Mouse (Mus musculus): ENCODE data around the gene Ptrh2. TPM values are rescaled to one million over a fixed set of nuclear protein-coding genes. Genes with fewer than 3 reads are reported as not detected.

Gene Ptrh2
- polyA plus RNA-seq, 1 experiment from 2014 or later, result 43.6 TPM

- Histone ChIP-seq H3K4me1 (ENCODE audit: control insufficient read depth, insufficient read depth, low read length) (no peaks in the 10 kb centered on the region), H3K27me3 (ENCODE audit: control insufficient read depth, insufficient read depth, low read length) (no peaks in the 10 kb centered on the region), H3K27ac (replicated peaks; ENCODE audit: low read depth, low read length) (no peak overlapping the region), H3K9ac (ENCODE audit: low read length) (no peak overlapping the region), H3K9me3 (ENCODE audit: control insufficient read depth, low read length) (no peaks in the 10 kb centered on the region), H3K36me3 (ENCODE audit: control insufficient read depth, insufficient read depth, low read length) (no peaks in the 10 kb centered on the region; the same call in 1 of the 2 replicates), H3K4me2 (ENCODE audit: low read depth, severe bottlenecking) (no peak overlapping the region), H3K4me3 (ENCODE audit: low read depth, low read length) (no peak overlapping the region)
- WGBS, result 79% methylated on average over 1 of the region's 1 CpGs
- DNase-seq (ENCODE audit: low spot score) (no peak), ATAC-seq (ENCODE audit: insufficient number of reproducible peaks, low FRiP score, low TSS enrichment, low read depth) (no peak)
Observed at GRCm38 (mm10) chr11:86649542-86649941, 34.2 kb upstream of the Ptrh2 start.

- WGBS, result 89% methylated on average over 6 of the region's 6 CpGs
Observed at GRCm38 (mm10) chr11:86650676-86651075, 33.1 kb upstream of the Ptrh2 start.

GRCm38 (mm10) chr11:86652578-86652979 is 31.2 kb upstream of the Ptrh2 start:
- Histone ChIP-seq H3K4me2 (ENCODE audit: low read depth, severe bottlenecking) (no peak overlapping the region), H3K27ac (replicated peaks; ENCODE audit: low read depth, low read length) (no peak overlapping the region), H3K36me3 (ENCODE audit: control insufficient read depth, insufficient read depth, low read length) (no peaks in the 10 kb centered on the region), H3K4me1 (ENCODE audit: control insufficient read depth, insufficient read depth, low read length) (no peaks in the 10 kb centered on the region), H3K9ac (ENCODE audit: low read length) (no peak overlapping the region), H3K9me3 (ENCODE audit: control insufficient read depth, low read length) (no peaks in the 10 kb centered on the region), H3K4me3 (ENCODE audit: low read depth, low read length) (no peak overlapping the region), H3K27me3 (ENCODE audit: control insufficient read depth, insufficient read depth, low read length) (no peaks in the 10 kb centered on the region)
- DNase-seq (ENCODE audit: low spot score), result no peak
- whole genome bisulfite sequencing, result 86% methylated on average over 4 of the region's 4 CpGs
- ATAC-seq (ENCODE audit: insufficient number of reproducible peaks, low FRiP score, low TSS enrichment, low read depth), result no peak

More at GRCm38 (mm10) chr11:86650676-86651075, 33.1 kb upstream of the Ptrh2 start:
- DNase-seq (ENCODE audit: low spot score), result no peak
- H3K4me1 ChIP-seq (ENCODE audit: control insufficient read depth, insufficient read depth, low read length), result no peaks in the 10 kb centered on the region
- no peak overlapping the region for H3K4me3 ChIP-seq (ENCODE audit: low read depth, low read length)
- H3K36me3 ChIP-seq (ENCODE audit: control insufficient read depth, insufficient read depth, low read length), result no peaks in the 10 kb centered on the region; the same call in 1 of the 2 replicates
- H3K9ac ChIP-seq (ENCODE audit: low read length), result no peak overlapping the region
- no peak for ATAC-seq (ENCODE audit: insufficient number of reproducible peaks, low FRiP score, low TSS enrichment, low read depth)
- H3K4me2 ChIP-seq (ENCODE audit: low read depth, severe bottlenecking), result no peak overlapping the region
- H3K9me3 ChIP-seq (ENCODE audit: control insufficient read depth, low read length), result no peaks in the 10 kb centered on the region
- H3K27ac ChIP-seq (replicated peaks; ENCODE audit: low read depth, low read length), result no peak overlapping the region
- H3K27me3 ChIP-seq (ENCODE audit: control insufficient read depth, insufficient read depth, low read length), result no peaks in the 10 kb centered on the region

GRCm38 (mm10) chr11:86653446-86653845 is 30.3 kb upstream of the Ptrh2 start:
- 44% methylated on average over 3 of the region's 3 CpGs for WGBS
- Histone ChIP-seq H3K4me1 (ENCODE audit: control insufficient read depth, insufficient read depth, low read length) (no peaks in the 10 kb centered on the region), H3K27me3 (ENCODE audit: control insufficient read depth, insufficient read depth, low read length) (no peaks in the 10 kb centered on the region), H3K9me3 (ENCODE audit: control insufficient read depth, low read length) (no peaks in the 10 kb centered on the region), H3K9ac (ENCODE audit: low read length) (no peak overlapping the region), H3K4me3 (ENCODE audit: low read depth, low read length) (no peak overlapping the region), H3K27ac (replicated peaks; ENCODE audit: low read depth, low read length) (no peak overlapping the region), H3K4me2 (ENCODE audit: low read depth, severe bottlenecking) (no peak overlapping the region), H3K36me3 (ENCODE audit: control insufficient read depth, insufficient read depth, low read length) (no peaks in the 10 kb centered on the region)
- DNase-seq (ENCODE audit: low spot score) (peak; percentile 41), ATAC-seq (ENCODE audit: insufficient number of reproducible peaks, low FRiP score, low TSS enrichment, low read depth) (no peak)

- no peak overlapping the region for H3K4me2 ChIP-seq (ENCODE audit: low read depth, severe bottlenecking)
- H3K9me3 ChIP-seq (ENCODE audit: control insufficient read depth, low read length), result no peaks in the 10 kb centered on the region
- H3K36me3 ChIP-seq (ENCODE audit: control insufficient read depth, insufficient read depth, low read length), result no peaks in the 10 kb centered on the region
- no peak overlapping the region for H3K9ac ChIP-seq (ENCODE audit: low read length)
- ATAC-seq (ENCODE audit: insufficient number of reproducible peaks, low FRiP score, low TSS enrichment, low read depth), result no peak
- no peak for DNase-seq (ENCODE audit: low spot score)
- no peaks in the 10 kb centered on the region for H3K27me3 ChIP-seq (ENCODE audit: control insufficient read depth, insufficient read depth, low read length)
- H3K27ac ChIP-seq (replicated peaks; ENCODE audit: low read depth, low read length), result no peak overlapping the region
- no peak overlapping the region for H3K4me3 ChIP-seq (ENCODE audit: low read depth, low read length)
- WGBS, result 93% methylated on average over 4 of the region's 4 CpGs
- no peaks in the 10 kb centered on the region for H3K4me1 ChIP-seq (ENCODE audit: control insufficient read depth, insufficient read depth, low read length)
Observed at GRCm38 (mm10) chr11:86654096-86654495, 29.7 kb upstream of the Ptrh2 start.

- Histone ChIP-seq H3K9me3 (ENCODE audit: control insufficient read depth, low read length) (no peaks in the 10 kb centered on the region), H3K4me1 (ENCODE audit: control insufficient read depth, insufficient read depth, low read length) (no peaks in the 10 kb centered on the region), H3K4me2 (ENCODE audit: low read depth, severe bottlenecking) (no peak overlapping the region), H3K9ac (ENCODE audit: low read length) (no peak overlapping the region), H3K27me3 (ENCODE audit: control insufficient read depth, insufficient read depth, low read length) (no peaks in the 10 kb centered on the region), H3K36me3 (ENCODE audit: control insufficient read depth, insufficient read depth, low read length) (no peaks in the 10 kb centered on the region), H3K4me3 (ENCODE audit: low read depth, low read length) (no peak overlapping the region), H3K27ac (replicated peaks; ENCODE audit: low read depth, low read length) (no peak overlapping the region)
- DNase-seq (ENCODE audit: low spot score) (no peak), ATAC-seq (ENCODE audit: insufficient number of reproducible peaks, low FRiP score, low TSS enrichment, low read depth) (no peak)
- 71% methylated on average over 1 of the region's 1 CpGs for WGBS
Observed at GRCm38 (mm10) chr11:86655671-86656070, 28.1 kb upstream of the Ptrh2 start.

- no peak for DNase-seq (ENCODE audit: low spot score)
- H3K4me2 ChIP-seq (ENCODE audit: low read depth, severe bottlenecking), result no peak overlapping the region
- 78% methylated on average over 4 of the region's 4 CpGs for WGBS
- H3K36me3 ChIP-seq (ENCODE audit: control insufficient read depth, insufficient read depth, low read length), result no peaks in the 10 kb centered on the region
- no peak for ATAC-seq (ENCODE audit: insufficient number of reproducible peaks, low FRiP score, low TSS enrichment, low read depth)
- H3K9me3 ChIP-seq (ENCODE audit: control insufficient read depth, low read length), result no peaks in the 10 kb centered on the region
- no peak overlapping the region for H3K9ac ChIP-seq (ENCODE audit: low read length)
- no peaks in the 10 kb centered on the region for H3K4me1 ChIP-seq (ENCODE audit: control insufficient read depth, insufficient read depth, low read length)
- H3K27me3 ChIP-seq (ENCODE audit: control insufficient read depth, insufficient read depth, low read length), result no peaks in the 10 kb centered on the region
- no peak overlapping the region for H3K27ac ChIP-seq (replicated peaks; ENCODE audit: low read depth, low read length)
- no peak overlapping the region for H3K4me3 ChIP-seq (ENCODE audit: low read depth, low read length)
Observed at GRCm38 (mm10) chr11:86656849-86657567, 26.8 kb upstream of the Ptrh2 start.

GRCm38 (mm10) chr11:86657863-86658262 is 25.9 kb upstream of the Ptrh2 start:
- Histone ChIP-seq H3K9ac (ENCODE audit: low read length) (no peak overlapping the region), H3K27me3 (ENCODE audit: control insufficient read depth, insufficient read depth, low read length) (no peaks in the 10 kb centered on the region), H3K4me1 (ENCODE audit: control insufficient read depth, insufficient read depth, low read length) (no peaks in the 10 kb centered on the region), H3K4me3 (ENCODE audit: low read depth, low read length) (no peak overlapping the region), H3K9me3 (ENCODE audit: control insufficient read depth, low read length) (no peaks in the 10 kb centered on the region), H3K27ac (replicated peaks; ENCODE audit: low read depth, low read length) (no peak overlapping the region), H3K36me3 (ENCODE audit: control insufficient read depth, insufficient read depth, low read length) (peaks cover 4% of the 10 kb centered on the region; the same call in 1 of the 2 replicates), H3K4me2 (ENCODE audit: low read depth, severe bottlenecking) (no peak overlapping the region)
- DNase-seq (ENCODE audit: low spot score) (no peak), ATAC-seq (ENCODE audit: insufficient number of reproducible peaks, low FRiP score, low TSS enrichment, low read depth) (no peak)

Data from limb, embryonic 11.5 days (tissue).